Mouse (Mus musculus): ENCODE data around the gene Hmga1b.
"Not testable (repeated sequence)": the region's sequence is repeated elsewhere in the genome, so short reads cannot be mapped to it uniquely, and the experiment has no call there.

The Hmga1b gene

DNA sequence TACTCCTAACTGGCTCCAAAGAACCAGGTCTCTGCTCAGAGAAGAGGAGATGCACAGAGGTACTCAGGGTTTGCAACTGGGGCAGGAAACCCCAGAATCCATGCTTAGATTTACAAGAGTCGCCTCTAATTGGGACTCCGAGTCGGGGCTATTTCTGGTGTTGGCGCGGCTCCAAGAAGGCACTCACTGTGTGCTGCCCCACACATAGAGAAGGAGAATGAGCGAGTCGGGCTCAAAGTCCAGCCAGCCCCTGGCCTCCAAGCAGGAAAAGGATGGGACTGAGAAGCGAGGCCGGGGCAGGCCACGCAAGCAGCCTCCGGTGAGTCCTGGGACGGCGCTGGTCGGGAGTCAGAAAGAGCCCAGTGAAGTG is at the start of gene Hmga1b:
TSS of gene Hmga1b (plus strand) at position 123 of the 370 bp plus-strand sequence.
- not testable (repeated sequence) for DNase-seq (ENCODE audit: low spot score)

DNA sequence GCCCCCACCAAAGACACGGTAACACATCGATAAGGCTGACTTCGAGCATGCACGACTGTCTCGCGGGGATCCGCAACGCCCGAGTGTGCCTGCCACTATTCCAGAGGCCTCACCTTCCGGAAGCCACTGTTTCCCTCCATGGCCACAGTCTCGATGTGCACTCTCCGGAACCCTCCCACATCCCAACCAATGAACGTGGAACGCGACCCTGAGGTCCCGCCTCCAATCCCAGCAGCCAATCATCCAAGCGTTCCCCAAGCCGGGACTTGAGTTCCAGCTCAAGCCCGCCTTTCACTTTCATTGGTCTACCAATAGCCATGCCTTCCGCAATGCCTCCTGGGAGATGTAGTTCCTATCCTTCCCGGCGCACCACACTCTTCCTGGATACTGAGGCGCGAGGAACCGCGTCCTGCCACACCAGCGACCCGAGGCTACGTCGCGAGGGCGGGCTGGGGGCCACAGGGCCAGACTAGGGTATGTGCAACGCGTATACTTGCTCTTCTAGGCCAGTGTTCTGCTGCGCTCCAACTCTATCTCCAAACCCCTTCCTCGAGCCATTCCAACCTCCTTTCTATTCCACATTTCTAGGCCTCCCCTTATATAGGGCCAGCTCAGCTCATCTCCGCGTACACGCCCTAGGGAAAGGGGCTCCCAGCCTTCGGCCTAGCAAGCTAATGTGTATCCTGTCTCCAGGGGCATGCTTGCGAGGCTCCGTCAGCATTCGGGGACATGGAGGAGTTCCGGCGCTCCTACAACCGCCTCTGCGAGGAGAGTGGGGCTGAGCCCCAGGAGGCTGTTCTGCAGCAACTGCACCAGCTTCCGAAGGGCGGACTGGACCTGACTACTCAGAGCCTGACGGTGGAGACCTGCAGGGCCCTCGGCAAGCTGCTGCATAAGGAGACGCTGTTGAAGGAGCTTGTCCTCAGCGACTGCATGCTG is 48.7 kb upstream of the Hmga1b start, which contains the start of the genes Cenpx and Lrrc45:
TSS of gene Cenpx (minus strand) at position 159 of the 939 bp plus-strand sequence.
TSS of gene Lrrc45 (plus strand) at position 346 of the 939 bp plus-strand sequence.
- peak; percentile 97 for DNase-seq (ENCODE audit: low spot score)

DNA sequence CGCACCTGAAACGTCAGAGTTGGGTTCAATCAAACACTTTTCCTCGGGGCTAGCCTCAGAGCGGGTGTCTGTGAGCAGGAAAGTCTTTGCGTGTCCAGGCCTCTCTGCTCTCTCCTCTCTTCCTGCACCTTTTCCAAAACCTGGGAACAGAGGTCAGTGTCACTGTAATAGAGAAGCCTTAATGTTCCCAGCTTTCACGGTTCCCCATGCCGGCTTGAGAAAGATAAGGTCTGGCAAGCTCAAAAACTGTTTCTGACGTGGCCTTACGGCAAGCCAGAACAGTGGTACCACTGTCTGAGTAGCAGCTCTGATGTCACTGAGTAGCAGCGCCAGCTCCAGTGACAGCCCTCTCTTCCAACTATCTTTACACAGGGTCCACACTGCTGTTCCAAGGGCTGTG is 48.0 kb upstream of the Hmga1b start:
- DNase-seq (ENCODE audit: low spot score) = no peak

DNA sequence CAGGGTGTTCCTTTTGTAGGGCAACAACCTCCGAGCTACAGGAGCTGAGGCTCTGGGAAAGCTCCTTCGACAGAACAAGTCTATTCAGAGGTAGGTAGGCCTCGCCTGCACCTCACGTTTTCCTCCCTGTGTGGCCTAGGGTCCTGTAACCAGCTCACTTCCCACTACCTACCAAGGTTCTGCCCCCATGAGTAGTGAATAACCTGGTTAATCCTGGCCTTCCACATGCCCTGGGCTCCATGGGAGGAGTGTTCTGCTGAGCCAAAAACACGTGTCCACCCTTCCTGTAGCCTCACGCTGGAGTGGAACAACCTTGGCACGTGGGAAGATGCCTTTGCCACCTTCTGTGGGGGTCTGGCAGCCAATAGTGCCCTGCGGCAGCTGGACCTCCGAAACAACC is 47.5 kb upstream of the Hmga1b start:
- no peak for DNase-seq (ENCODE audit: low spot score)

DNA sequence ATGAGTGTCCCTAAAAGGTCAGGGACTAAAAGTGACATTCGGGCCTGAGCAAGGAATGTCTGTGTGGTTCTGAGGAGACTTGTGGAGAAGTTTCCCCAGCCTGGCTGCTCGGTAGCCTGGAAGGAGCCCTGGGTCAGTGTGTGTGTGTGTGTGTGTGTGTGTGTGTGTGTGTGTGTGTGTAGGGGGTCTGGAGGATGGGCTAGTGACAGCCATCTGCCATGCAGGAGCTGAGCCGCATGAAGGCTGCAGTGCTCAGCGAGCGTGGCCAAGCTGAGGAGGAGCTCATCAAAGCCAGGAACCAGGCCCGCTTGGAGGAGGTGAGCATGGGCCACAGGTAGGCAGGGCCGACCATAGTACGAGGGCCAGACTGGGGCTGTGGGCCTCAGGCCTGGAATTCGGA is 43.4 kb upstream of the Hmga1b start:
- no peak for DNase-seq (ENCODE audit: low spot score)

DNA sequence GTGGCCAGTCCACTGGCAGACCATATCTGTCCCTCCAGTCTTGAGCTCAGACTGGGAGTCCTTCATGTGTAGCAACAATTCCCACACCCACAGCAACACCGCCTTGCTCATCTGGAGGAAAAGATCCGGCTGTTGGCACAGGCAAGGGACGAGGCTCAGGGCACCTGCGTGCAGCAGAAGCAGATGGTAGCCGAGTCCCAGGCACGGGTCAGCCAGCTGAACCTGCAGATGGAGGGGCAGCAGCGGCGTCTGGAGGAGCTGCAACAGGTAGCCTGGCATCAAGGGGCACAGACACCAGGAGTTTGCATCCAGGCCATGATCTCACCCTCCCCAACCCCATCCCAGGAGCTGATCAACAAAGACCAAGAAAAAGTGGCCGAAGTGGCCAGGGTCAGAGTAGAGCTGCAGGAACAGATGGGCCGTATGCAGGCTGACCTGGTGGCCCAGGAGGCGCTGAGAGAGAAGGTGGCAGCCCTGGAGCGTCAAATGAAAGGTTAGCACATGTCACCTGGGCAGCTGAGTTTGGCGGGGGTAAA is 42.7 kb upstream of the Hmga1b start:
- DNase-seq (ENCODE audit: low spot score) = no peak

DNA sequence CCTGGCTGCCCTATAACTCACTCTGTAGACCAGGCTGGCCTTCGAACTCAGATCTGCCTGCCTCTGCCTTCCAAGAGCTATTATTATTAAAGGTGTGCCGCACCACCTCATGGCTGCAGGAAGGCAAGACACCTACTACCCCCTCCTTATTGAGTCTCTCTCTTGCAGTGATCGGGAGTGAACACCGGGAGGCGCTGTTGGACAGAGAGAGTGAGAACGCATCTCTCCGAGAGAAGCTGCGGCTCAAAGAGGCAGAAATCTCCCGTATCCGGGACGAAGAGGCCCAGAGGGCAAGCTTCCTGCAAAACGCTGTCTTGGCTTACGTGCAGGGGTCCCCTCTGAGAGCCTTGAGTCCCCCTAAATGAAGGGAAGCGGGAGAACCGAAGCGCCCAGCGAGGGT is 42.1 kb upstream of the Hmga1b start:
- DNase-seq (ENCODE audit: low spot score) = peak; percentile 89

DNA sequence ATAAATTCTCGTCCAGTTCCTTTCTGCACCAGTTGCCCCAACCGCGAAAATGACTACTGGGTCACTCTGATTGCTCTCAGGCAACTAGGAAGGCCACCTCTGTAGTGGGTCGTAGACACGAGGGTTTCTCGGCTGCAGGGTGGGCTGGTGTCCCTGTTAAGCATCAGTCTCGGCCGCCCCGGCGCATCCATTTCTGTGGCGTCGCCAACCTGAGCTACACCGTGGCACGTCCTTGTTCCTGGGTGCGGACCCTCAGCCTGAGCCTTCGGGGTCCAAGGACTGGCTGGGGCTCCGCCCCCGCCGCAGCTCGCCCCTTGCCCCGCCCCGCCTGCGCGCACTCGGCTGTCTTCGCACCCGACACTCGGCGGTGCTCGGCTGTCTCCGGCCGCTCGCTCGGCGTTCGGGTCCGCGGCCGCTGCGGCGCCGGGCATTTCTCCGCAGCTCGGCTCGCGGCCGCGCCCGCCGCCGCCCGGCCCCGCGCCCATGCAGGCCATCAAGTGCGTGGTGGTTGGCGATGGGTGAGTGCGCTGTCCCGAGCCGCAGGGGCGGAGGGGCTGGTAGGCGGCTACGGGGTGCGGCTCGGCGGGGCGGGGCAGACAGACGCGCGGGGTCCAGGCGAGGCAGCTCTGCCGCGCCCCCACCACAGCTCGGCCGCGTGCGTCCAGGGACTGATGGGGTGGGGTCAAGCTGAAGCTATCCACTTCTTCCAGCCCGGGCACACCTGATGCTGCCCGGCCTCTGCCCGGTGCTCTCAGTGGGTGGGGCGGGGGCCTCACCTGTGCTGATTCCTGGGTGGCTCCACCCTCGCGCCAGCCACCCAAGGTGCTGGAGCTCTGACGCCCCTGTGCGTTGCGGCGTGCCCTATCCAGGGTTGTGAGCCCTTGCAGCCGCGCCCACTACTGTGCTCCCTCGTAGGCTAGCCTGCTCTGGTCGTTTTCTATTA is 41.2 kb upstream of the Hmga1b start, which contains the start of gene Rac3:
TSS of gene Rac3 (plus strand) at position 347 of the 943 bp plus-strand sequence.
- DNase-seq (ENCODE audit: low spot score) = peak; percentile 33

DNA sequence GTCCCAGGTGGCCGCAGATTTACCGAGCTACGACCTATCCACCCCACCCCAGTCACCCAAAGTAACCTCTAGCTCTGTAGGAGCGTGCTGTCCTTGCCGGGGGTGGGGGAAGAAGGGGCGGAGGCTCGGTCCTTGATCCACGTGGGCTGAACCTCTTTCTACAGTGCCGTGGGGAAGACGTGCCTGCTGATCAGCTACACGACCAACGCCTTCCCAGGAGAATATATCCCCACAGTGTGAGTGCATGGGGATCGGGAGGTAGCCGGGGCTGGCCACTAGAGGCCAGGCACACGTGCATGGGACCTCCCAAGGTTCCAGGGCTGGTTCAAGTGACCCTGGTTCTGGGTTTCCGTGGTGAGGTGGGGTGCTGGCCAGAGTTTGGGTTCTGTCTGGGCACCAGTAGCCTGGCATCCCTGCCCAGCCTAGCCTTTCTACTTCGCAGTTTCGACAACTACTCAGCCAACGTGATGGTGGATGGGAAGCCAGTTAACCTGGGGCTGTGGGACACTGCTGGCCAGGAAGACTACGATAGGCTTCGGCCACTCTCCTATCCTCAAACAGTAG is 40.4 kb upstream of the Hmga1b start:
- no peak for DNase-seq (ENCODE audit: low spot score)

DNA sequence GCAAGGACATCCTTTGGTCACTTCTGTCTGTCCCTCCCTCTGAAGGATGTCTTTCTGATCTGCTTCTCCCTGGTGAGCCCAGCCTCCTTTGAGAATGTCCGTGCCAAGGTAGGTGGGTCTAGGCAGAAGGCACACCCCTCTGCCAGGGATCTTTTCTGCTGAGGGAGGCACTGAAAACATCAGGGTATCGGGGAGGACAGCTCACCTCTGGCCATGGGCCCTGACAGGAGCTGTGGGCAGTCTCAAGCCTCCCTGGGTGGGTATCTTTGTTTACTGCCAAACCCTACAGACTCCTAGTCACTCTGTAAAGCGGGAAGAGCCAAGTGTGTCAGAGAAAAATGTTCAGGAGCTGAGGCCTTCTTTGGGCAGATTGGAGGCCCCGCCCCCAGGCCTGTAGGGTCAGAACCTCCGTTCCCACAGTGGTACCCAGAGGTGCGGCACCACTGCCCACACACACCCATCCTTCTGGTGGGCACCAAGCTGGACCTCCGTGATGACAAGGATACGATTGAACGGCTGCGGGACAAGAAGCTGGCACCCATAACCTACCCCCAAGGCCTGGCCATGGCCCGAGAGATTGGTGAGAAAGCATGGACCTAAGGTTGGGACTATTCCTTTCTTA is 39.7 kb upstream of the Hmga1b start:
- DNase-seq (ENCODE audit: low spot score) = no peak

DNA sequence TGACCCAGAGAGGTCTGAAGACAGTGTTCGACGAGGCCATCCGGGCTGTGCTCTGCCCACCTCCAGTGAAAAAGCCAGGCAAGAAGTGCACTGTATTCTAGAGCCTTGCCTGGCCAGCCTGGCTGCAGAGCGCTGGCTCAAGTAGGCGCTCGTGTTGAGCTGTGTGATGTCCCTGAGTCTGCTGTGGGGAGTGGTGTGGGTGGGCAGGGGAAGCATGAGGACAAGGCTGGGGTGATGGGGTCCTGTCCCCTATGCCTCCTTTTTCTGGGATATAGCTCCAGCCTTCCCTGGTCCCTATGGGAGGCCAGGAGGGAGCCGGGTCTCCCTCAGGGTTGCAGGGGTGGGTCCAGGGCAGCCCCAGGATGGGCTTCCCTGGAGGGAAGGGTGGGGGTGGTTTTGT is 39.1 kb upstream of the Hmga1b start:
- DNase-seq (ENCODE audit: low spot score) = no peak

DNA sequence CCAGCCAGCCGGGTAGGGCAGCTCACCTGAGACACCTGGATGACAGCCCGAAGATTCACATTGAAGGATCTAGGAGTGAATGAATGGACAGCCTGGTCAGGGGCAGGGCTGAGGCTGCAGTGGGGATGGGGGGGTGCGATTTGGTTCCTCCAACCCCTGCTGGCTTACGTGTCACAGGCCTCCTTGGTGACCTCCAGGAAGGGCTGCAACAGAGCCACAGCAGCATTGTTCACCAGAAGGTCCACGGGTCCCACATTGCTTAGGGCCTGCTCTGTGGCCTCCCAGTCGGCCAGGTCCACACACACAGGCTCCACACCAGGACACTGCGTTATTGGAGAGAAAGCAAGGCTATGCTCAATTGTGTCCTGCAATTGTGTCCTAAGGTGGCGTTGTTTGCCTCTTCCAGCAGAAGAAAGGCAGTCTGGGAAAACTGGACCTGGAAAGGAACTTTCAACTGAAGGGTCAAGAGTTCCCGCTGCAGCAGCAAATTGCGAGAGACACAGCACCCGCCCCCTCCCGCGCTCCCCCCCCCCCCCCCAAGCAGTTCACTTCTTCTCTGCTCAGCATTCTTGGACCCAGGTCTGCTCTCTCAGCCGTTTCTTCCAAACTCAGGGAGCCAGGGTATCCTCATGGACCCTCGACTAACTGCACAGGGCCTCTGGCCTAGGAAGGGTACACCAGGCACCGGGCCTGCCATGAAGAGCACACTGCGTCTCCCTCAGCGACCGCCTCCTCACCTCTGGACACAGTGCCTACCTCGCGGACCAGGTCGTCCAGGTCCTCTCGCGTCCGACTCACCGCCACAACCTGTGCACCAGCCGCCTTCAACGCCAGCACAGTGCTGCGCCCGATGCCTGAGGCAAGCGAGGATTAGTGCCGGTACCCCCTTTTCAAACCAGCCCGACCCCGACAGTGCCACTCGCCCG is 36.1 kb upstream of the Hmga1b start:
- DNase-seq (ENCODE audit: low spot score) = no peak

DNA sequence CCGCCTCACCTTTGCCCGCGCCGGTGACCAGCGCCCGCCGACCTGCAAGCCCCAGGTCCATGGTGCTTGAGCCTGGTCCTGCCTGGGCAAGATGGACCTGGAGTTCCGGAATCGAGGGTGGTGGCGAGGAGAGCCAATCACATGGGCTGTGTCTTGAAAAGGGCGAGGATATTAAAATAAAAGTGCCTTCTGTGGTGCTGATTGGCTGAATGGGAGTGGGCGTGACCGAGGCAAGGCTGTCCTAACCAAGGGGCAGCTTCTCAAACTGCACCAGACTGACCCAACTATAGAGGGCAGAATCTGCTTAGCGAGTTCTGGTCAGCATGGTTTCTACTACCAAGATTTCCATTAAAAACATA is 35.4 kb upstream of the Hmga1b start, which contains the start of gene Dcxr:
TSS of gene Dcxr (minus strand) at position 113 of the 359 bp plus-strand sequence.
- DNase-seq (ENCODE audit: low spot score) = no peak

DNA sequence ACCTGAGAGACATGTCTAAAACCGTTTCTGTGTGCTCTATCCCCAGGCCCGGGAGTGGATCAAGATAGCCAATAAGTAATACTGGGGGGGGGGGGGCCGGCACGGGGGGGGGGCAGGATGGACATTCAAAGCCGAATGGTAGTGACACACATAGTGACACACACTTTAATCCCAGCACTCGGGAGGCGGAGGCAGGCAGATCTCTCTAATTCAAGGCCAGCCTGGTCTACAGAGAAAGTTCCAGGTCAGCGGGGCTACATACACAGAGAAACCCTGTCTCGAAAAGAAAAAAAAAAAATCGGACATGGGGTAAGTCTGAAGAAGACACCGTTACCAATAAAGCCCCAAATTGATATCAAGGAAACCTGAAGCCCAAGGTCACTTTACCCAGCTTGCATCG is 35.0 kb upstream of the Hmga1b start:
- no peak for DNase-seq (ENCODE audit: low spot score)

DNA sequence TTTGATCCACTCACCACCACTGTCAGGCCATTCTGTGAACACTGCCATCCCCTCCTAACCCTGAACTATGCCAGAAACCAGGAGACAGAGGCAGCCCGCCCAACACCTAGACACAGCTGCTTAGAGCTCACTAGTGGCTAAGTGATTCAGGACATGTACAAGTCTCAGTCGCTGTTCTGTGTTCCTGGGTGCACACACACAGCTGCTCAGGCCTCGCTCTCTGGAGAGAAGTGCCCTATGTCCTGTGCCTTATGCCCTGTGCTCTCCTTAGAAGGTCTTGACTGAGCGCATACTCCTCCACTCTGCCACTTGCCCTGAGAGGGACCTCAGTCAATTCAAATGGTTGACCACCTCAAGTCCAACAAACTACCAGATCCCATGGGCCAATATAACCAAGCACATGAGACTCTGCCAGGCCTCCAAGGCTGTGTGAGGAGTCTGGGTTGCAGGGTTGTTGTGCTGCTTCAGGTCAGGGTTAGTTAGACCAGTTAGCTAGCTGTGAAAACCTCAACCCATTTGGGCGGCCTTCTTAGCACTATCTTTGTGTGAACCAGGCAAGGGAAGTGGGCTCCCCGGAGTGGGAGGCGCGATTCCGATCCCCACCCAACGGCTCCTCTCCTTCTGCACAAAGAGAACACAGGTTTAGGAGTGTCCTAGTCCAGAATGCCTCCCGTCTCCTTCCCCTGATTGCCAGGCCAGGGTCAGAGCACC is 33.9 kb upstream of the Hmga1b start:
- no peak for DNase-seq (ENCODE audit: low spot score)

DNA sequence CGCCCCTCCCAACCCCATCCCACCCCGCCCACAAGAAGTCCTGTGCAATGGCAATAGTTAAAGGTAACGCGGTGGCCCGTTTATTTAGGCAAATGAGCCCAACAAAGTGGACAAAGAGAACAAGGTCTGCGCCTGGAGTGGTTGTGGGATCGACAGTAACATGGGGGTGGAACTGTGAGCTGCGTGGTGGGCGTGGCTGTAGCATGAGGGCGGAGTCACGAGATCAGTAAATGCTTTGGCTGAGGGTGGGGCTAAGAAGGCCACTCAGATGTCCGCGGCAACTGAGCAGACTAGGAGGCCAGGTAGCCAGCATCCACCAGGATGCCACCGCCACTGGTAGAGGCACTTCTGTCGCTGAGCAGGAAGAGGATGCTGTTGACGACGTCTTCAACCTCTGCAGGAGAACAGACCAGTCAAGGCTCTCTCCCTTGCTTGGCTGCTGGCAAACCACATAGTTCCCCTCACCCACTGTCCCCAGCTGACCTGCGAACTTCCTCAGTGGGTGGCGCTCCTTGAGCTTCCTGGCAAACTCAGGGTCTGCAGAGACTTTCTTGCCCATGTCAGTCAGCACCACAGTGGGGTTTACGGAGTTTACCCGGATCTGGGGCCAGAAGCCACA is 33.1 kb upstream of the Hmga1b start:
- not testable (repeated sequence) for DNase-seq (ENCODE audit: low spot score)

DNA sequence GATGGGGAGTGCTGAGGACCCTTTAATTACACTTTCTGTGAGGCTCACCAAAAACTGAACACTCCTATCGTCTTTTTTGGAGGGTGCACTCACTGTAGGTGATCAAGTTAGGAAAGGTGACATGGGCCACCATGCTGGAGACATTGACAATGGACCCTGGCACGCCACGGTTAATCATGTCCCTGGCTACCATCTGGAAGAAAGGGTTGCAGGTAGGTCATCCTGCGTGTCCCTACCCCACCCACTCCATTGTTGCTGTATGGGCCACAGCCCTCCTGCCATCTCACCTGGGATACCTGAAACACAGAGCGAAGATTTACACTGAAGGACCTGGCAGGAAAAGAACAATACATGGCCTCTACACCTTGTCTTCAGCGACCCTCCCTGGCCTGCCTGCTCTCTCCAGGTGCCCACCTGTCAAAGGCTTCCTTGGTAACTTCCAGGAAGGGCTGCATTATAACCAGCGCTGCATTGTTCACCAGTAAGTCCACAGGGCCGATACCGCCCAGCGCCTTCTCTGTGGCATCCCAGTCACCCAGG is 32.2 kb upstream of the Hmga1b start:
- no peak for DNase-seq (ENCODE audit: low spot score)

DNA sequence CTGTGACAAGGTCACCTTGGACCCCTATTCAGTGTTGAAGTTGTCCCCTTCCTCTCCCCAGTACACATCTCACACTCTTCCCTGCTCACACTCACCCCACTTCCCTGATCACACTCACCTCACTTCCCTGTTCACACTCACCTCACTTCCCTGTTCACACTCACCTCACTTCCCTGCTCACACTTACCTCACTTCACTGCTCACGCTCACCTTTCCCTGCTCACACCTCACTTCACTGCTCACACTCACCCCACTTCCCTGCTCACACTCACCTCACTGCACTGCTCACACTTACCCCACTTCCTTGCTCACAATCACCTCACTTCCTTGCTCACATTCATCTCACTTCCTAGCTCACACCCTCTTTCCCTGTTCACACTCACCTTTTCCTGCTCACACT is 31.2 kb upstream of the Hmga1b start:
- no peak for DNase-seq (ENCODE audit: low spot score)
